Mouse (Mus musculus) small intestine, adult 2 months (tissue): ENCODE results near the gene Nudt1. TPM values are rescaled to one million over a fixed set of nuclear protein-coding genes. Genes with fewer than 3 reads are reported as not detected.

ENCODE experiments used
- H3K27ac ChIP-seq: fragments of 200-500 bp; 2 replicates; pipeline ENCODE4 v1.5.1; 2012; ENCODE audit warnings: low read depth, low read length, control low read depth, inconsistent platforms; ENCODE audit not compliant: insufficient read depth
- H3K27me3 ChIP-seq: fragments of 200-500 bp; 2 replicates; pipeline ENCODE4 v1.6.1; 2012; ENCODE audit warnings: mild to moderate bottlenecking, moderate library complexity, low read length, inconsistent platforms; ENCODE audit not compliant: control insufficient read depth, insufficient read depth
- H3K36me3 ChIP-seq: fragments of 200-500 bp; 2 replicates; pipeline ENCODE4 v1.6.1; 2012; ENCODE audit warnings: mild to moderate bottlenecking, low read length, control low read depth, inconsistent platforms; ENCODE audit not compliant: control insufficient read depth, insufficient read depth
- H3K4me1 ChIP-seq: fragments of 200-500 bp; 2 replicates; pipeline ENCODE4 v1.6.1; 2012; ENCODE audit warnings: low read length, inconsistent platforms, mixed read lengths; ENCODE audit not compliant: control insufficient read depth, insufficient read depth, insufficient read length
- H3K4me3 ChIP-seq: fragments of 200-500 bp; 2 replicates; pipeline ENCODE4 v1.5.1; 2012; ENCODE audit warnings: low read depth, mild to moderate bottlenecking, control low read depth, inconsistent platforms, low read length, moderate library complexity
- CTCF ChIP-seq: fragments of 200-500 bp; IDR thresholded peaks from 2 replicates; pipeline ENCODE4 v1.5.1; 2012; ENCODE audit warnings: low read depth, mild to moderate bottlenecking, control low read depth, inconsistent platforms, low read length, moderate library complexity, mixed read lengths; ENCODE audit not compliant: insufficient replicate concordance, insufficient read length; ENCODE audit errors: extremely low read depth
- POLR2A ChIP-seq: fragments of 200-500 bp; IDR thresholded peaks from 2 replicates; pipeline ENCODE4 v1.6.1; 2012; ENCODE audit warnings: low read depth, mild to moderate bottlenecking, control low read depth, inconsistent platforms, low read length, moderate library complexity
- WGBS: fragments of 180-500 bp; shearing (Covaris S2); methylation state at CpG from one replicate; pipeline ENCODE4 v1.1.7; 2018; 5-methylcytosine and 5-hydroxymethylcytosine counted together
- polyA plus RNA-seq: library from polyadenylated mRNA; depleted of rRNA; stranded (reverse); fragments of >200 nt; gene quantifications from 2 replicates; pipeline ENCODE4 v1.2.3, GENCODE M21; 2012

Gene Nudt1
- polyA plus RNA-seq, 1 experiment, result 11.0 TPM

- Histone ChIP-seq H3K4me3 (peak overlapping the region; percentile 97), H3K27me3 (no peaks in the 10 kb centered on the region), H3K27ac (peak overlapping the region; percentile 89), H3K4me1 (peaks cover 1% of the 10 kb centered on the region; the same call in 1 of the 2 replicates), H3K36me3 (no peaks in the 10 kb centered on the region)
- under 1% methylated on average over 17 of the region's 17 CpGs for WGBS
- TF ChIP-seq POLR2A (no peak), CTCF (no peak)
Measured at GRCm38 (mm10) chr5:140321756-140322575, 510 bp downstream of the Nudt1 start.

DNA sequence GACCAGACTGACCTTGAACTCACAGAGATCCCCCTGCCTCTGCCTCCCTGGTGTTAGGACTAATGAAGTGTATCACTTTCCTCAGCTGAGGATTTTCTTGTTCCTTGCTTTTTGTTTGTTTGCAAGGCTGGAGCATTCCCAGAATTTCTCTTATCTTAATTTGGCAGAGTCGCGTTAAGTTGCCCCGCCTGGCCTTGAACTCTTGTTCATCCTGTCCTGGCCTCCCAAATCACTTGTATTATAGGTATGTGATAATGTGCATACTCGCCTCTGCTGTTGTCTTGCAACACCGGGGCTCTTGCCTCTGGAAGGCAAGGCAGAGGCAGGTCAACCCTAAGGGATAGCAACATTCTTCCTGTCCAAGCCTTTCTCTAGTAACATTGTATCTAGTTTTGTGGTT, 2.6 kb downstream of the Nudt1 start:
- peaks cover 5% of the 10 kb centered on the region for H3K36me3 ChIP-seq
- 35% methylated on average over 5 of the region's 5 CpGs for WGBS
- peaks cover 1% of the 10 kb centered on the region; the same call in 1 of the 2 replicates for H3K4me1 ChIP-seq
- no peak overlapping the region for H3K4me3 ChIP-seq
- H3K27ac ChIP-seq, result no peak overlapping the region
- H3K27me3 ChIP-seq, result no peaks in the 10 kb centered on the region
- TF ChIP-seq POLR2A (no peak), CTCF (no peak)

DNA sequence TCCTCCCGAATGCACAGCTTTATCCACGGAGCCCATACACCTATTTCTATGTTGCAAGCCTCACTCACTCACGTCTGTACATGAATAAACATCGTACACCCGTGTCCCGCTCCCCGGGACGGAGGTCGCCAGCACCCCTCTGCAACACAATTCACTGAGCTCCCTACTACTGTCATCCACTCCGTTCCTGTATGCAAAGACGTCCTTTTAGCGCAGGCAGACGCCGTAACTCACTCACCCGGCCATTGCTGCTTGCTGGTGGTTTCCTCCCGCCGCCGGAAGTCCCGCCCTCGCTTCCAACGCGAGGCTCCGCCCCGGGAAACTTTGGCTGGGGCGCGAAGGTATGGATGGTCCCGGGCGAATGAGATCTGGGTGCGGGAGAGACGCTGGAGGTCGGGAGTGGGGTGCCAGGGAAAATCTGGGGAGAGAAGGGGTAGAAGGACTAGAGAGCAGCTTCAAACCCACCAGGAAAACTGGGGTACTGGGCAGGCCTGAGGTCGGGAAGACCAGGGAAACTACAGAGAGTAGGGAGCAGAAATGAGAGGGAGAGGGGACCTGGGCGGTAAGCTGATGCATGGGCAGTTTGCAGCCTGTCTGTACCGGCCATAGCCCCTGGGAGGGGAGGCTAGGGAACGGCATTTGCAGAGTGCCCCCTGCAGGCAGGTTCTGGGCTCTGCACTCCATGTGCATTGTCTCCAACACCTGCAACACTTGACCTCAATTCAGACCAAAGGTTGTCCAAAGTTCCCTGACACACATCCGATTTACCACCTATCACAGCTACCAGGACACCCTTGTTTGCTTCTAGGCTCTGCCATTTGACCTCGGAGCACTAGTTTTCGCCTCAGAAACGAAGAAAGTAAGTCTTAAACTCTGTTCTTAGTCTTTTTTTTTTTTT, 10.4 kb downstream of the Nudt1 start, which contains the start of gene Mrm2:
Gene Mrm2, minus strand, starts transcription at position 284 of the 898 bp plus-strand sequence.
- peak within 1 kb of the TSS; percentile 64 for H3K27ac ChIP-seq
- 1% methylated on average over 39 of the region's 39 CpGs for WGBS
- peak within 1 kb of the TSS; percentile 73 for H3K4me3 ChIP-seq
- no peaks in the 10 kb centered on the region for H3K27me3 ChIP-seq
- peaks cover 5% of the 10 kb centered on the region for H3K36me3 ChIP-seq
- peaks cover 5% of the 10 kb centered on the region; the same call in 1 of the 2 replicates for H3K4me1 ChIP-seq
- peak; percentile 98 for TF ChIP-seq CTCF
- peak; percentile 58; the same call in 1 of the 2 replicates for TF ChIP-seq POLR2A

GRCm38 (mm10) chr5:140332519-140332918, 11.1 kb downstream of the Nudt1 start:
- H3K27me3 ChIP-seq, result no peaks in the 10 kb centered on the region
- no peak overlapping the region for H3K27ac ChIP-seq
- peaks cover 6% of the 10 kb centered on the region for H3K36me3 ChIP-seq
- peaks cover 5% of the 10 kb centered on the region; the same call in 1 of the 2 replicates for H3K4me1 ChIP-seq
- H3K4me3 ChIP-seq, result no peak overlapping the region
- 23% methylated on average over 4 of the region's 4 CpGs for WGBS
- TF ChIP-seq CTCF, result no peak
- no peak for TF ChIP-seq POLR2A

DNA sequence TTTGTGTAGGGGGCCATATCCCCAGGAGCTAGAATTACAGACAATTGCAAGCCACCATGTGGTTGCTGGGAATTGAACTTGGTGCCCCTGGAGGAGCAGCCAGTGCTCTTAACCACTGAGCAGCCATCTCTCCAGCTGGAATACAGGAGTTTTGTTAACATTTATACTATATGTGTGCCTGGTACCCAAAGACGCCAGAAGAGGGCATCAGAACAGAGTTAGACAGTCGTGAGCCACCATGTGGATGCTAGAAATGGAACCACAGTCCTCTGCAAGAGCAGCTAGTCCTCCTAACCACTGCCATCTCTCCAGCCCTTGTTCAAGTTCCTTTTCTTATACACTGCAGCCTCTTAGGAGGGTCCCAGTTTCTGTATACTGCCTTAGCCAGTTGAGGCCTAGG, 12.2 kb downstream of the Nudt1 start:
- WGBS, result 33% methylated on average over 2 of the region's 2 CpGs

DNA sequence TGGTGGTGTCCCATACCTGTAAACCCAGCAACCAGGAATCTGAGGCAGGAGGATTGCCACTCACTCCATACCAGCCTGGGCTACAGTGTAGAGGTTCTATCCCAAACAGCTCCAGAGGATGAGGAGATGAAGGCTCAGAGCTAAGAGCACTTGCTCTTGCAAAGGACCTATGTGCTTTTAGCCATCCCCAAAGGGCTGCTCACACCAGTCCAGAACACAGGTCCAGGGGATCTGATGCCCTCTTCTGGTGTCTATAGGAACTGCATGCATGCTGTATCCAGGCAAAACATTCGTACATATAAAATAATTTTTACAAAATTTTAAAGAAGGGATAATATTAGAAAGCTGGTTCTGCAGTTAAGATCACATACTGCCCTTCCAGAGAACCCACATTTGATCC, 15.2 kb downstream of the Nudt1 start:
- Histone ChIP-seq H3K27me3 (no peaks in the 10 kb centered on the region), H3K27ac (no peak overlapping the region), H3K36me3 (peaks cover 11% of the 10 kb centered on the region), H3K4me3 (no peak overlapping the region), H3K4me1 (0 out of 2 replicates have a peak, but pooled peaks cover 2% of the 10 kb centered on the region)
- WGBS, result 59% methylated on average over 1 of the region's 1 CpGs
- TF ChIP-seq POLR2A, result no peak
- TF ChIP-seq CTCF, result peak; percentile 71; the same call in 1 of the 2 replicates

More for the DNA sequence above, 12.2 kb downstream of the Nudt1 start:
- TF ChIP-seq CTCF (no peak), POLR2A (no peak)
- Histone ChIP-seq H3K36me3 (peaks cover 9% of the 10 kb centered on the region), H3K4me1 (peaks cover 5% of the 10 kb centered on the region; the same call in 1 of the 2 replicates), H3K27ac (no peak overlapping the region), H3K4me3 (no peak overlapping the region), H3K27me3 (no peaks in the 10 kb centered on the region)

DNA sequence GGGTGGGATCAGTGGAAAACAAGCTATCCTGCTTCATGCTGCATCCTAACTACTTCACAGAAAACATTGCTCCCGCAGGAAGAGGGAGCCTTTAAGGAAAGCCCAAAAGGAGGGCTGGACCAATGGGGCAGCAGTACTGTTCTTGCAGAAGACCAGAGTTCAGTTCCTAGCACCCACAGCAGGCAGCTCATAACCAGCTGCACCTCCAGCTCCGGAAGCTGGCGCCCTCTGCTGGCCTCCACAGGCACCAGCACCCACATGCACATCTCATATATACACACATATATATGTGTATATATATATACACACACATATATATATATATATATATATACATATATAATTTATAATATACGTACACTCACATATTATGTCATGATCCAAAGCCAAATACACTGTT, 17.3 kb downstream of the Nudt1 start:
- H3K4me1 ChIP-seq, result no peaks in the 10 kb centered on the region
- 94% methylated on average over 4 of the region's 4 CpGs for WGBS
- H3K36me3 ChIP-seq, result peaks cover 11% of the 10 kb centered on the region
- H3K27ac ChIP-seq, result no peak overlapping the region
- no peak overlapping the region for H3K4me3 ChIP-seq
- no peak for TF ChIP-seq POLR2A
- TF ChIP-seq CTCF, result no peak
- no peaks in the 10 kb centered on the region for H3K27me3 ChIP-seq
